Mouse (Mus musculus) liver, embryonic 14.5 days (tissue): ENCODE results near the gene Abhd2. TPM values are rescaled to one million over a fixed set of nuclear protein-coding genes. Genes with fewer than 3 reads are reported as not detected.

Experiments
- ATAC-seq: fragments of 200-750 bp; cut with Nextera tagmentation; 2 replicates; pipeline ENCODE4 v1.8.0; 2017; ENCODE audit warnings: moderate number of reproducible peaks, mild to moderate bottlenecking, moderate library complexity; ENCODE audit not compliant: insufficient read depth
- DNase-seq, 3 experiments: peaks; one replicate each; pipeline ENCODE4 v3.0.0-alpha.2; 2012 to 2013; ENCODE audit warnings: low read depth in 3 of 3, low spot score in 3 of 3
- H3K27ac ChIP-seq: fragments of 300-500 bp; sonication (generic); 2 replicates; pipeline ENCODE4 v1.5.1; 2014; ENCODE audit warnings: moderate library complexity, mild to moderate bottlenecking, control low read depth, inconsistent platforms
- H3K27me3 ChIP-seq: fragments of 300-500 bp; sonication (generic); 2 replicates; pipeline ENCODE4 v1.6.1; 2014; ENCODE audit warnings: mild to moderate bottlenecking, low read length, moderate library complexity; ENCODE audit not compliant: control insufficient read depth, insufficient read depth
- H3K36me3 ChIP-seq: fragments of 300-500 bp; sonication (generic); replicated peaks from 2 replicates; pipeline ENCODE4 v1.6.1; 2014; ENCODE audit warnings: low read depth; ENCODE audit not compliant: control insufficient read depth, insufficient read depth
- H3K4me1 ChIP-seq, 2 experiments: fragments of 200-500 bp in 1 of 2; fragments of 300-500 bp in 1 of 2; sonication (generic) in 1 of 2; replicated peaks; 2 replicates each; pipeline ENCODE4 v1.6.1; 2012 to 2014; ENCODE audit warnings: antibody characterized with exemption in 1 of 2, inconsistent platforms in 1 of 2, low read length in 1 of 2; ENCODE audit not compliant: control insufficient read depth in 2 of 2, insufficient read depth in 2 of 2
- H3K4me2 ChIP-seq: fragments of 300-500 bp; sonication (generic); 2 replicates; pipeline ENCODE4 v1.6.1; 2014; ENCODE audit warnings: low read depth, mild to moderate bottlenecking, control low read depth, moderate library complexity
- H3K4me3 ChIP-seq, 2 experiments: fragments of 200-500 bp in 1 of 2; fragments of 300-500 bp in 1 of 2; sonication (generic) in 1 of 2; 2 replicates each; pipeline ENCODE4 v1.5.1; 2012 to 2014; ENCODE audit warnings: low read depth in 2 of 2, low read length in 2 of 2, mild to moderate bottlenecking in 2 of 2, control low read depth in 1 of 2, inconsistent platforms in 1 of 2, moderate library complexity in 1 of 2; ENCODE audit not compliant: insufficient read depth in 1 of 2
- H3K9ac ChIP-seq: fragments of 300-500 bp; sonication (generic); replicated peaks from 2 replicates; pipeline ENCODE4 v1.6.1; 2014; ENCODE audit warnings: mild to moderate bottlenecking, control low read depth, moderate library complexity
- H3K9me3 ChIP-seq: fragments of 300-500 bp; sonication (generic); 2 replicates; pipeline ENCODE4 v1.6.1; 2016; ENCODE audit warnings: low read length, mixed read lengths; ENCODE audit not compliant: control insufficient read depth
- CTCF ChIP-seq: IDR thresholded peaks from 2 replicates; pipeline ENCODE4 v1.5.1; 2016; ENCODE audit warnings: antibody characterized with exemption, low read depth, control low read depth
- EP300 ChIP-seq: IDR thresholded peaks from 2 replicates; pipeline ENCODE4 v1.6.1; 2016; ENCODE audit warnings: antibody characterized with exemption, low read depth
- WGBS: fragments of 180-500 bp; shearing (Covaris S2); extraction: QIAGEN DNeasy Blood & Tissue Kit; methylation state at CpG from one replicate; pipeline ENCODE4 v1.1.7; 2014; ENCODE audit not compliant: insufficient replicate concordance; 5-methylcytosine and 5-hydroxymethylcytosine counted together
- polyA plus RNA-seq, 2 experiments: library from polyadenylated mRNA; depleted of rRNA in 1 of 2; stranded (reverse) in 1 of 2; unstranded in 1 of 2; fragments of >200 nt; fragmentation: Nextera tagmentation in 1 of 2; extraction: Ambion mirVana in 1 of 2; gene quantifications; 2 replicates each; pipeline versions ENCODE4 v1.2.1 to v1.2.3; 2012 to 2014

The Abhd2 gene
- polyA plus RNA-seq, 2 experiments: 5.6 to 11.4 TPM

DNA sequence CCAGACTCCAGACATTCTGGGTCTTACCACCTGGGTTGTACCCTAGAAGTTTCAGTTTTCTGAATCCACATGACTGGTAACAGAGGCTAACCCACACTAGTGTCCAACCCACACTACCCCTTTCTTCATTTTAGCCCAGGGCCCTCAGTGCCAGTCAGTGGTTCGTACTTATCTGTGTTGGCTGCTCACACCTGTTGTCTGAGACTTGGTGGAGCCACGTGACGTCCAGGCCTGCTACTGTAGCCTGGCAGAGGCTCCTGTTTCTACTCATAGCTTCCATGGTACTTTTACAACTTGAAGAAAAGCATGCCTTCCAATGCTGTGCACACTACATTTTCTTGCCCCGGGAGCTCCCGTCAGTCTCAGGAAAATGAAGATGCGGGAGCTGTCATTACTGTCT, 14.2 kb downstream of the Abhd2 start:
- ATAC-seq: peak; percentile 40; the same call in 1 of the 2 replicates
- Histone ChIP-seq H3K4me3 (no peak overlapping the region), H3K9ac (peak overlapping the region; percentile 18; the same call in 1 of the 2 replicates), H3K4me1 (peaks cover 49% of the 10 kb centered on the region in 2 experiments), H3K27me3 (no peaks in the 10 kb centered on the region), H3K27ac (peak overlapping the region; percentile 16; the same call in 1 of the 2 replicates), H3K9me3 (no peaks in the 10 kb centered on the region), H3K36me3 (0 out of 2 replicates have a peak, but pooled peaks cover 2% of the 10 kb centered on the region), H3K4me2 (no peak overlapping the region)
- DNase-seq: no peak
- TF ChIP-seq CTCF (no peak), EP300 (peak; percentile 40; the same call in 1 of the 2 replicates)
- 49% methylated on average over 6 of the region's 6 CpGs for WGBS

DNA sequence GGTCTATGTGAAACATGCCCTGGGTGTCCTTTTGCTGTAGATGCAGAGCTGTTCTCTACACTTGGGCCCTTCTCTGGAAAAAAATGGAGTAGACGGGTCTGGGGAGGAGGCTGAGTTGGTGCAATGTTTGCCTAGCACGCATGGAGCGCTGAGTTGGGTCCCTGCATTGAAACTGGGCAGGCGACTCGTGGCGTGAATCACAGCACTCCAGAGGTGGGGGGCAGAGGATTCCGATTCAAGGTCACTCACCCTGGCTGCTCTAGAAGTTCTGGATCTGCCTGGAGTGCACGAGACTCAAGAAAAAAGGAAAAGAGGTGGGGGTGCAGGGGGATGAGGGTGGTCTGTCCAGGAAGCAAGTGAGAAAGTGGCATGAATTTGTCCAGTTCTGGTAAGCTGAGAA, 14.9 kb downstream of the Abhd2 start:
- Histone ChIP-seq H3K36me3 (no peaks in the 10 kb centered on the region), H3K4me1 (peaks cover 43 to 44% of the 10 kb centered on the region in 2 experiments), H3K4me2 (no peak overlapping the region), H3K4me3 (no peak overlapping the region), H3K9ac (no peak overlapping the region), H3K27ac (no peak overlapping the region), H3K27me3 (no peaks in the 10 kb centered on the region), H3K9me3 (no peaks in the 10 kb centered on the region)
- 85% methylated on average over 8 of the region's 8 CpGs for WGBS
- DNase-seq (no peak), ATAC-seq (no peak)
- TF ChIP-seq EP300 (no peak), CTCF (no peak)

DNA sequence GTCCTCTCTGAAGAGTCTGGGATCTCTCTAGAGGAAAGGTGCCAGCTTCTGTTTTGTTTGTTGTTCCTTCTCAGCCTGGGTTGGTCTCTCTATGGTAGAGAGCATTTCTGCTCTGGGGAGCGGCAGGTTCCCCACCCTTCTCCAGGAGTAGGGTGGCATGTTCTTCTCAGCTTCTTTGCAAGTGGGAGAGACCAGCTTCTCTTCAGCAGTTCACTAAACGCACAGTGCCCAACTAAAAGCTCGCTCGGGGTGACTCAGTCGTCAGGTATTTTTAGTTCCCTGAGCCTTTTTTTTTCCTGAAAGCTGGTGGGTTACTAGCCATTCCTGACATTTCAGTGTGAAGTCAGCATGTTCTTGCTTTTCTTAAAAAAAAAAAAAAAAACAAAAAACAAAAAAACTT, 15.4 kb downstream of the Abhd2 start:
- Histone ChIP-seq H3K27ac (no peak overlapping the region), H3K36me3 (no peaks in the 10 kb centered on the region), H3K4me2 (no peak overlapping the region), H3K9ac (no peak overlapping the region), H3K4me1 (peaks cover 38 to 39% of the 10 kb centered on the region in 2 experiments), H3K4me3 (no peak overlapping the region), H3K27me3 (no peaks in the 10 kb centered on the region), H3K9me3 (no peaks in the 10 kb centered on the region)
- no peak for ATAC-seq
- no peak for TF ChIP-seq EP300
- no peak for TF ChIP-seq CTCF
- WGBS: 84% methylated on average over 5 of the region's 5 CpGs
- no peak for DNase-seq

DNA sequence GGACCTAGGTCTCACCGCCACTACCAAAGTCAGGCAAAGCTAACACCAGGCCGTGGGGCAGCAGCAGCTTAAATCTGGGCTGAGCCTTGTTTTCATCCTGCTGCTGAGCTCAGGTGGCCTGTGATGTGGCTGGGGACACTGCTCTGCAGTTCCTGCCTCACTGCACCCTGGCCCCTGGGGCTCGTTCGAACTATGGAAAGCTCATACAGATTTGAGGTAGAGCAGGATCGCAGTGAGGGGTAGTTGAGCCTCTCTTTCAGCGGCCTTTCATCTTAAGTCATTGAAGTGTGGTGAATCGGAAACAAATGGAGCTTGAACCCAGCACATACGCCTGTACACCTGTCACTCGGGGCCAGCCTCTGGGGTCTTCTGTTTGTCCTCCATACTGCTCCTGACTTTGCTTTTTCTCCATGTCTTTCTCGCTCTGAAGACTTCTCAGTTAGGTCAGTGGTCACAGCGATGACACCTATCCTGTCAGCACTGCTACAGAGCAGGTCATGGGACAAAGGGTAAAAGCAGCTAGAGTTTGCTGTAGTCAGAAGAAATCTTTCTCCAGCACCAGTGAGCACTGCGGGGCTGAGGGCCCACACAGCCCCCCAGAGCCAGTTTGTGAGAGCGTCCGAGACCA, 20.7 kb downstream of the Abhd2 start:
- H3K27me3 ChIP-seq: no peaks in the 10 kb centered on the region
- H3K4me3 ChIP-seq: no peak overlapping the region
- H3K27ac ChIP-seq: no peak overlapping the region
- H3K4me1 ChIP-seq: no peaks in the 10 kb centered on the region
- no peak for TF ChIP-seq CTCF
- no peak for TF ChIP-seq EP300
- no peak overlapping the region for H3K4me2 ChIP-seq
- no peak overlapping the region for H3K9ac ChIP-seq
- DNase-seq: no peak
- peaks cover 30% of the 10 kb centered on the region for H3K36me3 ChIP-seq
- no peak for ATAC-seq
- H3K9me3 ChIP-seq: no peaks in the 10 kb centered on the region
- 85% methylated on average over 14 of the region's 14 CpGs for WGBS

- Histone ChIP-seq H3K4me3 (no peak overlapping the region), H3K27me3 (no peaks in the 10 kb centered on the region), H3K9ac (no peak overlapping the region), H3K4me2 (no peak overlapping the region), H3K4me1 (peaks cover 0 to 1% of the 10 kb centered on the region in 2 experiments; a peak in 2 of 4 replicates), H3K27ac (no peak overlapping the region), H3K9me3 (no peaks in the 10 kb centered on the region), H3K36me3 (peaks cover 30% of the 10 kb centered on the region)
- TF ChIP-seq CTCF: no peak
- TF ChIP-seq EP300: no peak
- WGBS: 76% methylated on average over 13 of the region's 13 CpGs
- DNase-seq (no peak), ATAC-seq (no peak)
Measured at GRCm38 (mm10) chr7:79294449-79294980, 21.5 kb downstream of the Abhd2 start.
